Mouse (Mus musculus) adipocyte (in vitro differentiated cells): ENCODE data around the gene Sprr2a1.
"Not testable (repeated sequence)": the region's sequence is repeated elsewhere in the genome, so short reads cannot be mapped to it uniquely, and the experiment has no call there.

Experiments used
- DNase-seq: peaks from one replicate; pipeline ENCODE4 v3.0.0-alpha.2; 2016; ENCODE audit warnings: low spot score

Gene Sprr2a1

GRCm38 (mm10) chr3:92215569-92215968 lies at the start of gene Sprr2a1, which contains the start of gene Sprr2a2:
Gene Sprr2a1 (plus strand): TSS chr3:92215799.
Gene Sprr2a2 (plus strand): TSS chr3:92215920.
- not testable (repeated sequence) for DNase-seq

GRCm38 (mm10) chr3:92169847-92170246 lies 45.8 kb upstream of the Sprr2a1 start:
- no peak for DNase-seq

- DNase-seq, result peak; percentile 59
Observed at GRCm38 (mm10) chr3:92176880-92177279, 38.7 kb upstream of the Sprr2a1 start.

- DNase-seq, result no peak
Observed at GRCm38 (mm10) chr3:92195512-92196200, 19.9 kb upstream of the Sprr2a1 start.

- not testable (repeated sequence) for DNase-seq
Observed at GRCm38 (mm10) chr3:92211133-92211925, 4.3 kb upstream of the Sprr2a1 start.

GRCm38 (mm10) chr3:92212059-92212458 lies 3.5 kb upstream of the Sprr2a1 start:
- DNase-seq, result not testable (repeated sequence)

GRCm38 (mm10) chr3:92213651-92214050 lies 1.9 kb upstream of the Sprr2a1 start:
- not testable (repeated sequence) for DNase-seq

- not testable (repeated sequence) for DNase-seq
Observed at GRCm38 (mm10) chr3:92219031-92219430, 3.4 kb downstream of the Sprr2a1 start.

GRCm38 (mm10) chr3:92223708-92224107 lies 8.1 kb downstream of the Sprr2a1 start:
- not testable (repeated sequence) for DNase-seq

- not testable (repeated sequence) for DNase-seq
Observed at GRCm38 (mm10) chr3:92227410-92227809, 11.8 kb downstream of the Sprr2a1 start.

- not testable (repeated sequence) for DNase-seq
Observed at GRCm38 (mm10) chr3:92236463-92237189, 21.0 kb downstream of the Sprr2a1 start.

- not testable (repeated sequence) for DNase-seq
Observed at GRCm38 (mm10) chr3:92238736-92239135, 23.1 kb downstream of the Sprr2a1 start.

- DNase-seq, result not testable (repeated sequence)
Observed at GRCm38 (mm10) chr3:92239197-92239596, 23.6 kb downstream of the Sprr2a1 start.

- DNase-seq, result not testable (repeated sequence)
Observed at GRCm38 (mm10) chr3:92244833-92245232, 29.2 kb downstream of the Sprr2a1 start.

GRCm38 (mm10) chr3:92246245-92246644 lies 30.6 kb downstream of the Sprr2a1 start:
- not testable (repeated sequence) for DNase-seq

GRCm38 (mm10) chr3:92248494-92248893 lies 32.9 kb downstream of the Sprr2a1 start:
- not testable (repeated sequence) for DNase-seq

GRCm38 (mm10) chr3:92250450-92250849 lies 34.9 kb downstream of the Sprr2a1 start:
- not testable (repeated sequence) for DNase-seq

- not testable (repeated sequence) for DNase-seq
Observed at GRCm38 (mm10) chr3:92253860-92254259, 38.3 kb downstream of the Sprr2a1 start.

- DNase-seq, result not testable (repeated sequence)
Observed at GRCm38 (mm10) chr3:92258526-92258925, 42.9 kb downstream of the Sprr2a1 start.

- not testable (repeated sequence) for DNase-seq
Observed at GRCm38 (mm10) chr3:92263462-92263861, 47.9 kb downstream of the Sprr2a1 start.
